Mouse (Mus musculus) E14TG2a.4 (cell line): Measurements from ENCODE around the gene Snx21.

Source experiments
- CTCF ChIP-seq: conservative IDR thresholded peaks from 2 replicates; pipeline ENCODE4 v1.5.1; 2014; ENCODE audit warnings: low read length
- POU5F1 ChIP-seq: IDR thresholded peaks from 2 replicates; pipeline ENCODE4 v1.6.1; 2014; ENCODE audit warnings: low read length, borderline replicate concordance

DNA sequence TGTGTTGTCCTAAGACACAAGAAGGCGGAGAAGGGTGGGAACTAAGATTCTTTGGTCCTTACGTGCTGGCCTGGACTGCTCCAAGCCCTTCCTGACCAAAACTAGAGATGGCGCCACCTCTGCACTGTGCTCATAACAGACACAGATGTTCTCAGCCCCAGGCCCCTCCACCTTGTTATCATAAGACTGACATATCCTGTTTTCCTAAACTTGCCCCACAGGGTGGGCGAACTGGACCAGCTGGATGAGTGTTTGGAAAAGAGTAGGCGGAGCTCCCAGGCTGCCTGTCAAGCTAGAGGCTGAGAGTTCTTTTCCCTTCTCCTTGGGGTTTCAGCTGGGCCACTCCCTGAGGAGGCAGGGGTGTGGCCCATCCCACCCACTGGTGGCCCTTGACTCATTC, 32.1 kb downstream of the Snx21 start:
- no peak for TF ChIP-seq CTCF
- TF ChIP-seq POU5F1, result no peak
